Mouse (Mus musculus): ENCODE results near the gene Clcn6. TPM values are rescaled to one million over a fixed set of nuclear protein-coding genes. Genes with fewer than 3 reads are reported as not detected.

Gene Clcn6
- polyA plus RNA-seq, 1 experiment, result 28.8 TPM

- TF ChIP-seq CTCF (conservative IDR thresholded peaks at IDR 0.05; ENCODE audit: insufficient read depth, insufficient read length, low read depth, low read length) (no peak), POLR2A (IDR thresholded peaks at IDR 0.05; ENCODE audit: low read depth, low read length) (no peak)
- Histone ChIP-seq H3K36me3 (ENCODE audit: control insufficient read depth, insufficient read depth, low read length) (no peaks in the 10 kb centered on the region; the same call in 1 of the 2 replicates), H3K27ac (ENCODE audit: insufficient read depth, low read depth, low read length) (no peak overlapping the region), H3K4me1 (ENCODE audit: control insufficient read depth, insufficient read depth, low read length) (peaks cover 6% of the 10 kb centered on the region; the same call in 1 of the 2 replicates), H3K27me3 (replicated peaks; ENCODE audit: control insufficient read depth, insufficient read depth, low read length) (no peaks in the 10 kb centered on the region), H3K4me3 (ENCODE audit: insufficient read depth, low read depth, low read length) (no peak overlapping the region)
- DNase-seq, result no peak
- WGBS, result 73% methylated on average over 2 of the region's 2 CpGs
These were observed 20.2 kb downstream of the Clcn6 start for GRCm38 (mm10) chr4:148018410-148018809.

GRCm38 (mm10) chr4:148016981-148017380 lies 21.6 kb downstream of the Clcn6 start:
- H3K4me1 ChIP-seq (ENCODE audit: control insufficient read depth, insufficient read depth, low read length), result peaks cover 6% of the 10 kb centered on the region; the same call in 1 of the 2 replicates
- no peak for TF ChIP-seq CTCF (conservative IDR thresholded peaks at IDR 0.05; ENCODE audit: insufficient read depth, insufficient read length, low read depth, low read length)
- TF ChIP-seq POLR2A (IDR thresholded peaks at IDR 0.05; ENCODE audit: low read depth, low read length), result no peak
- peak overlapping the region; percentile 67 for H3K27ac ChIP-seq (ENCODE audit: insufficient read depth, low read depth, low read length)
- H3K27me3 ChIP-seq (replicated peaks; ENCODE audit: control insufficient read depth, insufficient read depth, low read length), result no peaks in the 10 kb centered on the region
- no peaks in the 10 kb centered on the region; the same call in 1 of the 2 replicates for H3K36me3 ChIP-seq (ENCODE audit: control insufficient read depth, insufficient read depth, low read length)
- 61% methylated on average over 3 of the region's 3 CpGs for WGBS
- DNase-seq, result peak; percentile 81
- no peak overlapping the region for H3K4me3 ChIP-seq (ENCODE audit: insufficient read depth, low read depth, low read length)

- TF ChIP-seq CTCF (conservative IDR thresholded peaks at IDR 0.05; ENCODE audit: insufficient read depth, insufficient read length, low read depth, low read length) (peak; percentile 48), POLR2A (IDR thresholded peaks at IDR 0.05; ENCODE audit: low read depth, low read length) (no peak)
- no peaks in the 10 kb centered on the region for H3K36me3 ChIP-seq (ENCODE audit: control insufficient read depth, insufficient read depth, low read length)
- H3K4me1 ChIP-seq (ENCODE audit: control insufficient read depth, insufficient read depth, low read length), result peaks cover 6% of the 10 kb centered on the region; the same call in 1 of the 2 replicates
- no peaks in the 10 kb centered on the region for H3K27me3 ChIP-seq (replicated peaks; ENCODE audit: control insufficient read depth, insufficient read depth, low read length)
- peak; percentile 32 for DNase-seq
- H3K27ac ChIP-seq (ENCODE audit: insufficient read depth, low read depth, low read length), result no peak overlapping the region
- 83% methylated on average over 10 of the region's 10 CpGs for WGBS
- no peak overlapping the region for H3K4me3 ChIP-seq (ENCODE audit: insufficient read depth, low read depth, low read length)
These were observed 23.2 kb downstream of the Clcn6 start for GRCm38 (mm10) chr4:148015418-148015817.

- no peak overlapping the region for H3K27ac ChIP-seq (ENCODE audit: insufficient read depth, low read depth, low read length)
- H3K36me3 ChIP-seq (ENCODE audit: control insufficient read depth, insufficient read depth, low read length), result no peaks in the 10 kb centered on the region
- H3K4me1 ChIP-seq (ENCODE audit: control insufficient read depth, insufficient read depth, low read length), result peaks cover 6% of the 10 kb centered on the region; the same call in 1 of the 2 replicates
- no peaks in the 10 kb centered on the region for H3K27me3 ChIP-seq (replicated peaks; ENCODE audit: control insufficient read depth, insufficient read depth, low read length)
- H3K4me3 ChIP-seq (ENCODE audit: insufficient read depth, low read depth, low read length), result no peak overlapping the region
- 52% methylated on average over 4 of the region's 4 CpGs for WGBS
- no peak for TF ChIP-seq POLR2A (IDR thresholded peaks at IDR 0.05; ENCODE audit: low read depth, low read length)
- no peak for TF ChIP-seq CTCF (conservative IDR thresholded peaks at IDR 0.05; ENCODE audit: insufficient read depth, insufficient read length, low read depth, low read length)
- peak; percentile 66 for DNase-seq
These were observed 26.4 kb downstream of the Clcn6 start for GRCm38 (mm10) chr4:148012216-148012615.

GRCm38 (mm10) chr4:148011332-148011731 lies 27.3 kb downstream of the Clcn6 start:
- no peak for DNase-seq
- Histone ChIP-seq H3K4me3 (ENCODE audit: insufficient read depth, low read depth, low read length) (no peak overlapping the region), H3K36me3 (ENCODE audit: control insufficient read depth, insufficient read depth, low read length) (peaks cover 3% of the 10 kb centered on the region; the same call in 1 of the 2 replicates), H3K4me1 (ENCODE audit: control insufficient read depth, insufficient read depth, low read length) (no peaks in the 10 kb centered on the region), H3K27me3 (replicated peaks; ENCODE audit: control insufficient read depth, insufficient read depth, low read length) (no peaks in the 10 kb centered on the region), H3K27ac (ENCODE audit: insufficient read depth, low read depth, low read length) (no peak overlapping the region)
- WGBS, result 60% methylated on average over 3 of the region's 3 CpGs
- no peak for TF ChIP-seq POLR2A (IDR thresholded peaks at IDR 0.05; ENCODE audit: low read depth, low read length)
- TF ChIP-seq CTCF (conservative IDR thresholded peaks at IDR 0.05; ENCODE audit: insufficient read depth, insufficient read length, low read depth, low read length), result no peak

- Histone ChIP-seq H3K36me3 (ENCODE audit: control insufficient read depth, insufficient read depth, low read length) (peaks cover 4% of the 10 kb centered on the region; the same call in 1 of the 2 replicates), H3K27ac (ENCODE audit: insufficient read depth, low read depth, low read length) (no peak overlapping the region; the same call in 1 of the 2 replicates), H3K4me1 (ENCODE audit: control insufficient read depth, insufficient read depth, low read length) (no peaks in the 10 kb centered on the region), H3K27me3 (replicated peaks; ENCODE audit: control insufficient read depth, insufficient read depth, low read length) (no peaks in the 10 kb centered on the region), H3K4me3 (ENCODE audit: insufficient read depth, low read depth, low read length) (no peak overlapping the region)
- 79% methylated on average over 2 of the region's 2 CpGs for WGBS
- TF ChIP-seq CTCF (conservative IDR thresholded peaks at IDR 0.05; ENCODE audit: insufficient read depth, insufficient read length, low read depth, low read length) (no peak), POLR2A (IDR thresholded peaks at IDR 0.05; ENCODE audit: low read depth, low read length) (no peak)
- DNase-seq, result peak; percentile 64
These were observed 29.0 kb downstream of the Clcn6 start for GRCm38 (mm10) chr4:148009641-148010040.

- H3K36me3 ChIP-seq (ENCODE audit: control insufficient read depth, insufficient read depth, low read length), result peaks cover 4% of the 10 kb centered on the region; the same call in 1 of the 2 replicates
These were observed 30.2 kb downstream of the Clcn6 start for GRCm38 (mm10) chr4:148008412-148008811.

More at GRCm38 (mm10) chr4:148008412-148008811, 30.2 kb downstream of the Clcn6 start:
- Histone ChIP-seq H3K4me3 (ENCODE audit: insufficient read depth, low read depth, low read length) (no peak overlapping the region), H3K4me1 (ENCODE audit: control insufficient read depth, insufficient read depth, low read length) (no peaks in the 10 kb centered on the region), H3K27me3 (replicated peaks; ENCODE audit: control insufficient read depth, insufficient read depth, low read length) (no peaks in the 10 kb centered on the region), H3K27ac (ENCODE audit: insufficient read depth, low read depth, low read length) (no peak overlapping the region)
- DNase-seq, result peak; percentile 61
- TF ChIP-seq CTCF (conservative IDR thresholded peaks at IDR 0.05; ENCODE audit: insufficient read depth, insufficient read length, low read depth, low read length) (peak; percentile 76), POLR2A (IDR thresholded peaks at IDR 0.05; ENCODE audit: low read depth, low read length) (no peak)
- WGBS, result 79% methylated on average over 4 of the region's 4 CpGs

All from kidney, adult 2 months (tissue).